In the genomic region with DNA sequence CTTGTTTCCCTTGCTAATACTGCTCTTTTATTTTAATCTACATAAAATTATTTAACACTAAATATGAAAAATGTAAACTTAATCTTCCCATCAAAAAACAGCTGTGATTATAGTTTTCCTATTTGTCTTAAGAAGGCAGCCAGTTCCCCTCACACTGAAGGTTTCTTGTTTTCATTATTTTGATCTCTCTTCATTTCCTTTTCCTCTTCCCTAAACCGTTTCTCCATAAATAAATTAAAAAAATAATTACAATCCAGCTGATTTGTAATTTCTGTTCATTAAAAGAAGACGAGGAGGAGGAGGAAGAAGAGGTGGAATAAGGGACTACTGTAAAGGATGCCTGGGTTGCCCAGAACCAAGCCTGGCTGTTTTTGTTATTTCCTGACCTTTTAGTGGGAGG, we compare ENCODE assay signal across 17 mouse cellular contexts. TPM values are rescaled to one million over a fixed set of nuclear protein-coding genes. Genes with fewer than 3 reads are reported as not detected.
A peak's percentile ranks its signal among the peaks of the same experiment; 100 is the strongest.
DNase-seq lines count a peak whose midpoint lies in the region; ATAC-seq and TF ChIP-seq lines count a peak whose summit lies in the region.
"Had no signal": no experiment of that assay in that cellular context is flagged by ENCODE, and none has a peak within 500 bp of the region (broad histone marks: within the 10 kb centered on the region; RNA-seq: fewer than 3 reads in every experiment).

No protein-coding gene starts in this region.

- no peak for TF ChIP-seq CTCF in stomach, postnatal 0 days (IDR thresholded peaks at IDR 0.05; ENCODE audit: low read depth)

- peaks cover 89% of the 10 kb centered on the region for H3K27me3 ChIP-seq in midbrain, embryonic 12.5 days
- peaks cover 73% of the 10 kb centered on the region for H3K27me3 ChIP-seq in midbrain, embryonic 16.5 days (ENCODE audit: control insufficient read depth, insufficient read depth, low read depth, low read length)
- H3K27me3 ChIP-seq in embryonic facial prominence, embryonic 15.5 days = peaks cover 48% of the 10 kb centered on the region
- peaks cover 67% of the 10 kb centered on the region for H3K27me3 ChIP-seq in limb, embryonic 13.5 days
- peaks cover 24% of the 10 kb centered on the region for H3K27me3 ChIP-seq in stomach, postnatal 0 days (ENCODE audit: control insufficient read depth, insufficient read depth, low read length)

- H3K9ac ChIP-seq in midbrain, embryonic 12.5 days (replicated peaks) = no peak overlapping the region
- no peak overlapping the region for H3K9ac ChIP-seq in midbrain, embryonic 16.5 days (ENCODE audit: low read depth, low read length)
- H3K9ac ChIP-seq in embryonic facial prominence, embryonic 15.5 days = no peak overlapping the region
- peak overlapping the region; percentile 96 for H3K9ac ChIP-seq in limb, embryonic 13.5 days
- H3K9ac ChIP-seq in stomach, postnatal 0 days (ENCODE audit: low read length) = no peak overlapping the region

- peaks cover 24% of the 10 kb centered on the region for H3K4me1 ChIP-seq in midbrain, embryonic 12.5 days
- peaks cover 5% of the 10 kb centered on the region; the same call in 1 of the 2 replicates for H3K4me1 ChIP-seq in midbrain, embryonic 16.5 days (ENCODE audit: control insufficient read depth, insufficient read depth, low read length)
- peaks cover 40% of the 10 kb centered on the region for H3K4me1 ChIP-seq in embryonic facial prominence, embryonic 15.5 days
- peaks cover 42% of the 10 kb centered on the region for H3K4me1 ChIP-seq in limb, embryonic 13.5 days
- 0 out of 2 replicates have a peak, but pooled peaks cover 4% of the 10 kb centered on the region for H3K4me1 ChIP-seq in stomach, postnatal 0 days (replicated peaks; ENCODE audit: control insufficient read depth, insufficient read depth)

- H3K4me3 ChIP-seq in midbrain, embryonic 12.5 days = peak overlapping the region; percentile 18; the same call in 1 of the 2 replicates
- H3K4me3 ChIP-seq in midbrain, embryonic 16.5 days (ENCODE audit: low read depth, low read length) = no peak overlapping the region
- peak overlapping the region; percentile 63 for H3K4me3 ChIP-seq in embryonic facial prominence, embryonic 15.5 days (replicated peaks)
- H3K4me3 ChIP-seq in limb, embryonic 13.5 days = peak overlapping the region; percentile 77
- no peak overlapping the region for H3K4me3 ChIP-seq in stomach, postnatal 0 days (ENCODE audit: low read depth, low read length)

- H3K9me3 ChIP-seq in midbrain, embryonic 12.5 days = no peaks in the 10 kb centered on the region
- no peaks in the 10 kb centered on the region for H3K9me3 ChIP-seq in midbrain, embryonic 16.5 days (replicated peaks; ENCODE audit: control insufficient read depth, low read length, poor library complexity, severe bottlenecking)
- H3K9me3 ChIP-seq in embryonic facial prominence, embryonic 15.5 days (replicated peaks) = no peaks in the 10 kb centered on the region
- no peaks in the 10 kb centered on the region for H3K9me3 ChIP-seq in limb, embryonic 13.5 days
- H3K9me3 ChIP-seq in stomach, postnatal 0 days (ENCODE audit: control insufficient read depth, low read length) = no peaks in the 10 kb centered on the region
- H3K9me3 ChIP-seq: heart, embryonic 10.5 days had no signal

- 0% methylated on average over 2 of the region's 2 CpGs for WGBS in midbrain, embryonic 12.5 days
- 4% methylated on average over 2 of the region's 2 CpGs for WGBS in midbrain, embryonic 16.5 days
- 41% methylated on average over 2 of the region's 2 CpGs for WGBS in embryonic facial prominence, embryonic 15.5 days
- WGBS in limb, embryonic 13.5 days = 16% methylated on average over 2 of the region's 2 CpGs
- 19% methylated on average over 2 of the region's 2 CpGs for WGBS in stomach, postnatal 0 days

- H3K27ac ChIP-seq in midbrain, embryonic 12.5 days (replicated peaks) = no peak overlapping the region
- no peak overlapping the region for H3K27ac ChIP-seq in midbrain, embryonic 16.5 days (ENCODE audit: low read length)
- no peak overlapping the region for H3K27ac ChIP-seq in embryonic facial prominence, embryonic 15.5 days (replicated peaks)
- peak overlapping the region; percentile 88 for H3K27ac ChIP-seq in limb, embryonic 13.5 days
- no peak overlapping the region for H3K27ac ChIP-seq in stomach, postnatal 0 days (replicated peaks)
- H3K27ac ChIP-seq: heart, embryonic 10.5 days had no signal

- no peak for ATAC-seq in midbrain, embryonic 12.5 days (ENCODE audit: low FRiP score, low read depth)
- ATAC-seq in midbrain, embryonic 16.5 days = no peak
- no peak for ATAC-seq in embryonic facial prominence, embryonic 15.5 days (ENCODE audit: insufficient number of reproducible peaks, low FRiP score, low TSS enrichment, low read depth)
- no peak for ATAC-seq in limb, embryonic 13.5 days (ENCODE audit: low FRiP score, low read depth)
- ATAC-seq in stomach, postnatal 0 days (ENCODE audit: low FRiP score, low TSS enrichment) = no peak

- TF ChIP-seq EP300 in stomach, postnatal 0 days (optimal IDR thresholded peaks at IDR 0.05) = no peak

- H3K4me2 ChIP-seq in midbrain, embryonic 12.5 days (replicated peaks) = no peak overlapping the region
- no peak overlapping the region for H3K4me2 ChIP-seq in midbrain, embryonic 16.5 days (ENCODE audit: low read length)
- H3K4me2 ChIP-seq in embryonic facial prominence, embryonic 15.5 days (replicated peaks) = peak overlapping the region; percentile 72
- peak overlapping the region; percentile 77 for H3K4me2 ChIP-seq in limb, embryonic 13.5 days (replicated peaks)
- no peak overlapping the region for H3K4me2 ChIP-seq in stomach, postnatal 0 days (replicated peaks; ENCODE audit: low read depth)
- H3K4me2 ChIP-seq: midbrain, embryonic 11.5 days had no signal

- peak; percentile 55 for DNase-seq in embryo, embryonic 10.5 days (ENCODE audit: low spot score)
- no peak for DNase-seq in embryo, embryonic 11 days
- DNase-seq in gastrocnemius, adult 8-10 months (ENCODE audit: low spot score in 2 of 2) = no peak
- no peak for DNase-seq in stomach, postnatal 0 days (ENCODE audit: low spot score)
- DNase-seq: adrenal gland, postnatal 14 days; heart, postnatal 4 days; kidney, adult 11 months; kidney, postnatal 14 days; lung, postnatal 14 days; thymus, postnatal 36 days had no signal

- no peaks in the 10 kb centered on the region for H3K36me3 ChIP-seq in midbrain, embryonic 12.5 days
- no peaks in the 10 kb centered on the region for H3K36me3 ChIP-seq in midbrain, embryonic 16.5 days (ENCODE audit: control insufficient read depth, insufficient read depth, low read length)
- no peaks in the 10 kb centered on the region for H3K36me3 ChIP-seq in embryonic facial prominence, embryonic 15.5 days
- 0 out of 2 replicates have a peak, but pooled peaks cover 4% of the 10 kb centered on the region for H3K36me3 ChIP-seq in limb, embryonic 13.5 days
- no peaks in the 10 kb centered on the region for H3K36me3 ChIP-seq in stomach, postnatal 0 days (ENCODE audit: control insufficient read depth, insufficient read depth, low read length)
- H3K36me3 ChIP-seq: heart, embryonic 10.5 days had no signal

RNA-seq across cellular contexts. Expression of gene Six1, which starts 10.8 kb away (rescaled TPM):
- polyA plus RNA-seq in midbrain, embryonic 12.5 days (2016; fragmentation: Nextera tagmentation; extraction: Ambion mirVana) = 7.8 and 13.6 TPM in 2 replicates
- 0.41 and 0.62 TPM in 2 replicates for polyA plus RNA-seq in midbrain, embryonic 16.5 days (2015; fragmentation: Nextera tagmentation; extraction: Ambion mirVana)
- 40.0 and 48.3 TPM in 2 replicates for polyA plus RNA-seq in embryonic facial prominence, embryonic 15.5 days (2015; fragmentation: Nextera tagmentation; extraction: Ambion mirVana)
- 47.0 and 50.0 TPM in 2 replicates for polyA plus RNA-seq in limb, embryonic 13.5 days (2015; fragmentation: Nextera tagmentation; extraction: Ambion mirVana)
- 10 to 100 TPM; 59.5 to 67.4 (median 60.9) TPM for total RNA-seq in gastrocnemius, adult 8-10 months (2022)
- 0.02 and 0.10 TPM in 2 replicates for polyA plus RNA-seq in stomach, postnatal 0 days (2015; fragmentation: Nextera tagmentation; extraction: Ambion mirVana)
- polyA plus RNA-seq: spleen, adult 2 months had no signal

Comparison
In these comparisons a context has a peak if more than half of its experiments do, and no peak if none do; other contexts are left out.
1. H3K4me3 ChIP-seq: peak in midbrain, embryonic 12.5 days (single experiment), embryonic facial prominence, embryonic 15.5 days (single experiment) and limb, embryonic 13.5 days (single experiment); none in midbrain, embryonic 16.5 days (single experiment) and stomach, postnatal 0 days (single experiment).
2. H3K4me2 ChIP-seq: peak in embryonic facial prominence, embryonic 15.5 days (single experiment) and limb, embryonic 13.5 days (single experiment); none in midbrain, embryonic 12.5 days (single experiment), midbrain, embryonic 16.5 days (single experiment) and stomach, postnatal 0 days (single experiment).